Mouse (Mus musculus) thymus, postnatal 10 days (tissue): ENCODE data around the gene Pex14.

Experiments used
- DNase-seq, 2 experiments: peaks; one replicate each; pipeline ENCODE4 v3.0.0; 2021; ENCODE audit warnings: low spot score in 2 of 2

Pex14 gene

GRCm38 (mm10) chr4:148985541-148986476, 113.9 kb downstream of the Pex14 start:
- no peak for DNase-seq

GRCm38 (mm10) chr4:148984701-148985540, 114.8 kb downstream of the Pex14 start:
- no peak for DNase-seq

GRCm38 (mm10) chr4:148982274-148982673, 117.4 kb downstream of the Pex14 start:
- DNase-seq: no peak

GRCm38 (mm10) chr4:148979837-148980236, 119.8 kb downstream of the Pex14 start:
- no peak for DNase-seq

- DNase-seq: no peak
These were observed 120.8 kb downstream of the Pex14 start for GRCm38 (mm10) chr4:148978926-148979325.

GRCm38 (mm10) chr4:148978221-148978855, 121.3 kb downstream of the Pex14 start:
- no peak for DNase-seq

- no peak for DNase-seq
These were observed 124.8 kb downstream of the Pex14 start for GRCm38 (mm10) chr4:148974833-148975232.

- DNase-seq: no peak
These were observed 126.3 kb downstream of the Pex14 start for GRCm38 (mm10) chr4:148973387-148973786.

- no peak for DNase-seq
These were observed 127.0 kb downstream of the Pex14 start for GRCm38 (mm10) chr4:148972707-148973106.

GRCm38 (mm10) chr4:148971613-148972242, 127.9 kb downstream of the Pex14 start:
- no peak for DNase-seq

- DNase-seq: no peak
These were observed 128.9 kb downstream of the Pex14 start for GRCm38 (mm10) chr4:148970742-148971141.

GRCm38 (mm10) chr4:148969610-148970009, 130.1 kb downstream of the Pex14 start:
- no peak for DNase-seq

GRCm38 (mm10) chr4:148968859-148969258, 130.8 kb downstream of the Pex14 start:
- DNase-seq: no peak

- no peak for DNase-seq
These were observed 133.5 kb downstream of the Pex14 start for GRCm38 (mm10) chr4:148966132-148966531.

- DNase-seq: no peak
These were observed 134.9 kb downstream of the Pex14 start for GRCm38 (mm10) chr4:148964541-148965310.

GRCm38 (mm10) chr4:148962096-148962495, 137.6 kb downstream of the Pex14 start:
- no peak for DNase-seq

GRCm38 (mm10) chr4:148961081-148961480, 138.6 kb downstream of the Pex14 start:
- DNase-seq: no peak

GRCm38 (mm10) chr4:148960011-148960410, 139.7 kb downstream of the Pex14 start:
- no peak for DNase-seq

GRCm38 (mm10) chr4:148955131-148955813, 144.4 kb downstream of the Pex14 start:
- DNase-seq: no peak
